Mouse (Mus musculus) heart, adult 11 months (tissue): Measurements from ENCODE around the gene Mn1.

Experiments used
- DNase-seq: peaks from one replicate; pipeline ENCODE4 v3.0.0; 2022

Mn1 gene

GRCm38 (mm10) chr5:111489022-111489616, 72.0 kb downstream of the Mn1 start:
- DNase-seq: no peak

GRCm38 (mm10) chr5:111490599-111490998, 73.4 kb downstream of the Mn1 start:
- DNase-seq: peak; percentile 98

DNA sequence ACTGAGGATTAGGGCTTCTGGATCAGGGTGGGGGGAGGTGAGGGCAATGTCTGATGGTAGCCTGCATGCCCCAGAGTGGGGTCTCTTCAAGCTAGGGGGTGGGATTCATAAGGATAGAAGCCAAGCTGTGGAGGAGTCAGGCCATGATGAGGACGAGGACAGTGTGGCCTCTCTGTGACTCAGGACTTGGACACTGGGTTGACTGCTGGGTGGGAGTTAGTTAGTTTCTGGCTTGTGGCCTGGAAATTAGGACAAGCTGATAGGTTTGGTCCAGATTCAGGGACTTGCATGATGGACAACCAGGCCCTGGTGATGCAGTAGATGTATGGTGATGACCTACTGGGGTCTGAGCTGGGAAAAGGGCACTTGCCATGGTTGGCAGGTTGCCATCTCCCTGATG, 74.3 kb downstream of the Mn1 start:
- DNase-seq: peak; percentile 95

DNA sequence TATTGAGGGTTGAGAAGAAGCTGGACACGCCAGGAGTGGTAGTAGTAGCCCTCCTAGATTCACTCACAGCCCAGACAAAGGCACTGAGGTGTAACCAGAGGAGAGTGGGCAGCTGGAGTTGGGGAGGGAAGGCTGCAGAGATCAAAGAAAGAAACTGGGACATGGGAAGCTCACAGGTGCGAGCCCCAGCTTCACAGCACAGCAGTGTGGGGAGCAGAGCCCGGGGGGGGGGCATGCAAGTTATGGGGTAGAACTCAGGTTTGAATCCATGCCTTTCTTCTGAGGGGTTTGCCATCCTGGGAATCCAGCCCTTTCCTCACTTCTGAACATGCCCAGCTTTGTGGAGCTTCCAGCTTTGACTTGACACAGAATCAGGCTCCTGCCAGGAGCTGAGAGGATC, 82.9 kb downstream of the Mn1 start:
- no peak for DNase-seq

DNA sequence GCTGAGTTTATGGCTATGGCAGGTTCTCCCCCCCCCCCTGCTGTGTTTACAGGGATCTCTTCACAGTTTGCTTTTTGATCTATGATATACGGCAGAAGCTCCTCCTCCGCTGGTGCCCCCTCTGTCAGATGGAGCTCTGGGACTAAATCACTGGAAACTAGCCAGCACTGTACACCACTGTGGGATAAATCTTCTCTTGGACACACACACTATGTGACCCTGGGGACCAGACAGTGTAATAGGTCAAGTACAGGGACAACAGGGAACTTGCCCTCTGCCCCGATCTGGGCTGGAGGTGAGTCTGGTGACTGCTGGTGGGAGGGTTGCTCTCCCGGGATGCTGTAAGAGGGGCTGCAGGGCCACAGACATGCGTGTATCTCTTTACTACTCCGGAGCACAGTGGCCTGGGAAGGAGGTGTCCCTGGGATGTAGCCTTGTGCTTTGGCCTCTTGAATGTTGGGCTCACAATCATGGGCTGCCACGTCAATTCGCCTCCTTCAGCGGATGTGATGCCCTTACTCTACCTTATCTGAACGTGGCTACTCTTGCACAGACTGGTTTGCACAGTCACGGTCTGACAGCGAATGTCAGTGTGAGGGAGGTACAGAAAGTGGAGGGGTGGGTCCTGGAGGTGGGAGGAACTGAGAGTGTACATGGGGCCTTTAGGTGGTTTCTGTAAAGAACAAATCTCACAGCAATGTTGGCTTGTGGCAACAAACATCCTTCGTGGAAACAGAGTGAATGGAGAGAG, 84.7 kb downstream of the Mn1 start:
- no peak for DNase-seq

- no peak for DNase-seq
These were observed 88.1 kb downstream of the Mn1 start for GRCm38 (mm10) chr5:111505241-111505640.

- no peak for DNase-seq
These were observed 88.7 kb downstream of the Mn1 start for GRCm38 (mm10) chr5:111505824-111506223.

- DNase-seq: peak; percentile 93
These were observed 89.2 kb downstream of the Mn1 start for GRCm38 (mm10) chr5:111506410-111506809.
